Mouse (Mus musculus): ENCODE measurements around the gene Elmo1.

- TF ChIP-seq CTCF (IDR thresholded peaks at IDR 0.05 in 2 of 3, conservative IDR thresholded peaks at IDR 0.05 in 1 of 3; ENCODE audit: control insufficient read depth in 1 of 3, insufficient read depth in 1 of 3, low read depth in 2 of 3, low read length in 3 of 3, poor library complexity in 1 of 3, severe bottlenecking in 1 of 3) (no peak), SIN3A (IDR thresholded peaks at IDR 0.05; ENCODE audit: low read length) (no peak), POLR2A (IDR thresholded peaks at IDR 0.05; ENCODE audit: control insufficient read depth in 1 of 2, insufficient read depth in 1 of 2, low read depth in 1 of 2, low read length in 2 of 2, poor library complexity in 1 of 2) (no peak), HCFC1 (IDR thresholded peaks at IDR 0.05; ENCODE audit: low read depth, low read length) (no peak), CHD2 (IDR thresholded peaks at IDR 0.05; ENCODE audit: low read length) (no peak), MAFK (IDR thresholded peaks at IDR 0.05; ENCODE audit: borderline replicate concordance, low read depth, low read length) (no peak), MYC (IDR thresholded peaks at IDR 0.05; ENCODE audit: low read depth, low read length) (no peak), TBP (IDR thresholded peaks at IDR 0.05; ENCODE audit: low read depth, low read length) (no peak)
Observed at GRCm38 (mm10) chr13:20150130-20150835, 59.9 kb downstream of the Elmo1 start.
